Mouse (Mus musculus) WW6 (cell line): ENCODE measurements around the gene Insr.

Experiments
- DNase-seq: peaks from one replicate; pipeline ENCODE4 v3.0.0-alpha.2; 2013; ENCODE audit warnings: low read depth, low spot score

Insr gene

GRCm38 (mm10) chr8:3275189-3275588, 4.2 kb downstream of the Insr start:
- DNase-seq, result no peak

GRCm38 (mm10) chr8:3273799-3274198, 5.6 kb downstream of the Insr start:
- DNase-seq, result no peak

GRCm38 (mm10) chr8:3267449-3267761, 12.0 kb downstream of the Insr start:
- no peak for DNase-seq

- no peak for DNase-seq
Measured at GRCm38 (mm10) chr8:3266686-3267448, 12.6 kb downstream of the Insr start.

- no peak for DNase-seq
Measured at GRCm38 (mm10) chr8:3265182-3265581, 14.2 kb downstream of the Insr start.

GRCm38 (mm10) chr8:3262779-3263178, 16.6 kb downstream of the Insr start:
- DNase-seq, result no peak

GRCm38 (mm10) chr8:3261101-3261500, 18.3 kb downstream of the Insr start:
- DNase-seq, result no peak

- no peak for DNase-seq
Measured at GRCm38 (mm10) chr8:3260127-3260811, 19.1 kb downstream of the Insr start.

GRCm38 (mm10) chr8:3256147-3256940, 23.1 kb downstream of the Insr start:
- no peak for DNase-seq

- DNase-seq, result no peak
Measured at GRCm38 (mm10) chr8:3255321-3255720, 24.1 kb downstream of the Insr start.

- DNase-seq, result no peak
Measured at GRCm38 (mm10) chr8:3253179-3253578, 26.2 kb downstream of the Insr start.

- no peak for DNase-seq
Measured at GRCm38 (mm10) chr8:3252665-3253064, 26.8 kb downstream of the Insr start.

- no peak for DNase-seq
Measured at GRCm38 (mm10) chr8:3251101-3251500, 28.3 kb downstream of the Insr start.

GRCm38 (mm10) chr8:3249886-3250285, 29.5 kb downstream of the Insr start:
- DNase-seq, result no peak

GRCm38 (mm10) chr8:3248704-3249103, 30.7 kb downstream of the Insr start:
- no peak for DNase-seq

- DNase-seq, result no peak
Measured at GRCm38 (mm10) chr8:3247129-3247528, 32.3 kb downstream of the Insr start.

GRCm38 (mm10) chr8:3243229-3243628, 36.2 kb downstream of the Insr start:
- no peak for DNase-seq

- no peak for DNase-seq
Measured at GRCm38 (mm10) chr8:3240725-3241124, 38.7 kb downstream of the Insr start.

- DNase-seq, result no peak
Measured at GRCm38 (mm10) chr8:3239641-3240040, 39.8 kb downstream of the Insr start.

GRCm38 (mm10) chr8:3238792-3239191, 40.6 kb downstream of the Insr start:
- no peak for DNase-seq

GRCm38 (mm10) chr8:3237319-3237718, 42.1 kb downstream of the Insr start:
- no peak for DNase-seq

- DNase-seq, result no peak
Measured at GRCm38 (mm10) chr8:3236277-3236676, 43.1 kb downstream of the Insr start.

GRCm38 (mm10) chr8:3234569-3234968, 44.8 kb downstream of the Insr start:
- DNase-seq, result no peak
